Mouse (Mus musculus): Measurements from ENCODE around the gene Zfp691. TPM values are rescaled to one million over a fixed set of nuclear protein-coding genes. Genes with fewer than 3 reads are reported as not detected.
A peak's percentile ranks its signal among the peaks of the same experiment; 100 is the strongest.

Zfp691 gene
- polyA plus RNA-seq, 1 experiment from 2014 or later: 3.7 TPM

GRCm38 (mm10) chr4:119195582-119196320 lies 21.8 kb upstream of the Zfp691 start:
- Histone ChIP-seq H3K27me3 (ENCODE audit: control insufficient read depth, insufficient read depth, low read length) (no peaks in the 10 kb centered on the region), H3K4me3 (ENCODE audit: low read depth, low read length) (peak overlapping the region; percentile 82), H3K27ac (replicated peaks) (peak overlapping the region; percentile 78), H3K9me3 (ENCODE audit: control insufficient read depth, low read length) (no peaks in the 10 kb centered on the region), H3K9ac (ENCODE audit: low read length) (peak overlapping the region; percentile 85), H3K36me3 (ENCODE audit: control insufficient read depth, insufficient read depth, low read length) (no peaks in the 10 kb centered on the region), H3K4me1 (replicated peaks; ENCODE audit: control insufficient read depth, insufficient read depth) (peaks cover 2% of the 10 kb centered on the region; the same call in 1 of the 2 replicates), H3K4me2 (replicated peaks; ENCODE audit: low read depth) (peak overlapping the region; percentile 73)
- ATAC-seq (ENCODE audit: low FRiP score, low TSS enrichment) (0 out of 2 replicates have a peak, but pooled peaks have one; percentile 5), DNase-seq (ENCODE audit: low spot score) (no peak)
- TF ChIP-seq CTCF (IDR thresholded peaks at IDR 0.05; ENCODE audit: low read depth): no peak
- TF ChIP-seq EP300 (optimal IDR thresholded peaks at IDR 0.05): no peak
- WGBS: 7% methylated on average over 18 of the region's 18 CpGs

- no peaks in the 10 kb centered on the region for H3K9me3 ChIP-seq (ENCODE audit: control insufficient read depth, low read length)
- ATAC-seq (ENCODE audit: low FRiP score, low TSS enrichment): peak; percentile 98
- H3K27me3 ChIP-seq (ENCODE audit: control insufficient read depth, insufficient read depth, low read length): no peaks in the 10 kb centered on the region
- H3K27ac ChIP-seq (replicated peaks): peak within 1 kb of the TSS; percentile 78
- H3K4me2 ChIP-seq (replicated peaks; ENCODE audit: low read depth): peak within 1 kb of the TSS; percentile 73
- peak within 1 kb of the TSS; percentile 85 for H3K9ac ChIP-seq (ENCODE audit: low read length)
- DNase-seq (ENCODE audit: low spot score): peak; percentile 98
- TF ChIP-seq EP300 (optimal IDR thresholded peaks at IDR 0.05): no peak
- TF ChIP-seq CTCF (IDR thresholded peaks at IDR 0.05; ENCODE audit: low read depth): no peak
- H3K4me3 ChIP-seq (ENCODE audit: low read depth, low read length): peak within 1 kb of the TSS; percentile 82
- H3K36me3 ChIP-seq (ENCODE audit: control insufficient read depth, insufficient read depth, low read length): no peaks in the 10 kb centered on the region
- H3K4me1 ChIP-seq (replicated peaks; ENCODE audit: control insufficient read depth, insufficient read depth): peaks cover 2% of the 10 kb centered on the region; the same call in 1 of the 2 replicates
- 1% methylated on average over 34 of the region's 47 CpGs for WGBS
These were observed 21.1 kb upstream of the Zfp691 start, which contains the start of gene Svbp for GRCm38 (mm10) chr4:119194909-119195581. TSS of gene Svbp (plus strand) at chr4:119195306.

- TF ChIP-seq EP300 (optimal IDR thresholded peaks at IDR 0.05): no peak
- TF ChIP-seq CTCF (IDR thresholded peaks at IDR 0.05; ENCODE audit: low read depth): no peak
- DNase-seq (ENCODE audit: low spot score): no peak
- Histone ChIP-seq H3K27ac (replicated peaks) (no peak overlapping the region), H3K9me3 (ENCODE audit: control insufficient read depth, low read length) (no peaks in the 10 kb centered on the region), H3K4me2 (replicated peaks; ENCODE audit: low read depth) (no peak overlapping the region), H3K4me3 (ENCODE audit: low read depth, low read length) (no peak overlapping the region), H3K4me1 (replicated peaks; ENCODE audit: control insufficient read depth, insufficient read depth) (peaks cover 2% of the 10 kb centered on the region; the same call in 1 of the 2 replicates), H3K9ac (ENCODE audit: low read length) (no peak overlapping the region), H3K36me3 (ENCODE audit: control insufficient read depth, insufficient read depth, low read length) (no peaks in the 10 kb centered on the region), H3K27me3 (ENCODE audit: control insufficient read depth, insufficient read depth, low read length) (no peaks in the 10 kb centered on the region)
- WGBS: 88% methylated on average over 4 of the region's 4 CpGs
- ATAC-seq (ENCODE audit: low FRiP score, low TSS enrichment): no peak
These were observed 18.8 kb upstream of the Zfp691 start for GRCm38 (mm10) chr4:119192757-119193156.

GRCm38 (mm10) chr4:119191273-119191672 lies 17.3 kb upstream of the Zfp691 start:
- H3K4me2 ChIP-seq (replicated peaks; ENCODE audit: low read depth): no peak overlapping the region
- no peaks in the 10 kb centered on the region for H3K27me3 ChIP-seq (ENCODE audit: control insufficient read depth, insufficient read depth, low read length)
- DNase-seq (ENCODE audit: low spot score) (no peak), ATAC-seq (ENCODE audit: low FRiP score, low TSS enrichment) (no peak)
- H3K4me3 ChIP-seq (ENCODE audit: low read depth, low read length): no peak overlapping the region
- no peaks in the 10 kb centered on the region for H3K9me3 ChIP-seq (ENCODE audit: control insufficient read depth, low read length)
- peaks cover 2% of the 10 kb centered on the region; the same call in 1 of the 2 replicates for H3K4me1 ChIP-seq (replicated peaks; ENCODE audit: control insufficient read depth, insufficient read depth)
- no peak overlapping the region for H3K27ac ChIP-seq (replicated peaks)
- WGBS: 49% methylated on average over 3 of the region's 3 CpGs
- no peak overlapping the region for H3K9ac ChIP-seq (ENCODE audit: low read length)
- H3K36me3 ChIP-seq (ENCODE audit: control insufficient read depth, insufficient read depth, low read length): no peaks in the 10 kb centered on the region
- TF ChIP-seq CTCF (IDR thresholded peaks at IDR 0.05; ENCODE audit: low read depth) (no peak), EP300 (optimal IDR thresholded peaks at IDR 0.05) (no peak)

- H3K27ac ChIP-seq (replicated peaks): no peak overlapping the region
- no peak overlapping the region for H3K9ac ChIP-seq (ENCODE audit: low read length)
- no peaks in the 10 kb centered on the region for H3K9me3 ChIP-seq (ENCODE audit: control insufficient read depth, low read length)
- ATAC-seq (ENCODE audit: low FRiP score, low TSS enrichment): no peak
- TF ChIP-seq EP300 (optimal IDR thresholded peaks at IDR 0.05) (no peak), CTCF (IDR thresholded peaks at IDR 0.05; ENCODE audit: low read depth) (no peak)
- no peaks in the 10 kb centered on the region for H3K36me3 ChIP-seq (ENCODE audit: control insufficient read depth, insufficient read depth, low read length)
- H3K27me3 ChIP-seq (ENCODE audit: control insufficient read depth, insufficient read depth, low read length): no peaks in the 10 kb centered on the region
- no peaks in the 10 kb centered on the region for H3K4me1 ChIP-seq (replicated peaks; ENCODE audit: control insufficient read depth, insufficient read depth)
- WGBS: 69% methylated on average over 8 of the region's 8 CpGs
- no peak overlapping the region for H3K4me2 ChIP-seq (replicated peaks; ENCODE audit: low read depth)
- no peak for DNase-seq (ENCODE audit: low spot score)
- no peak overlapping the region for H3K4me3 ChIP-seq (ENCODE audit: low read depth, low read length)
These were observed 16.6 kb upstream of the Zfp691 start for GRCm38 (mm10) chr4:119190618-119191017.

- no peaks in the 10 kb centered on the region for H3K36me3 ChIP-seq (ENCODE audit: control insufficient read depth, insufficient read depth, low read length)
- H3K4me1 ChIP-seq (replicated peaks; ENCODE audit: control insufficient read depth, insufficient read depth): no peaks in the 10 kb centered on the region
- H3K27me3 ChIP-seq (ENCODE audit: control insufficient read depth, insufficient read depth, low read length): no peaks in the 10 kb centered on the region
- ATAC-seq (ENCODE audit: low FRiP score, low TSS enrichment): no peak
- 54% methylated on average over 6 of the region's 6 CpGs for WGBS
- no peak within 1 kb of the TSS for H3K4me2 ChIP-seq (replicated peaks; ENCODE audit: low read depth)
- no peak within 1 kb of the TSS for H3K27ac ChIP-seq (replicated peaks)
- DNase-seq (ENCODE audit: low spot score): no peak
- H3K9me3 ChIP-seq (ENCODE audit: control insufficient read depth, low read length): no peaks in the 10 kb centered on the region
- H3K9ac ChIP-seq (ENCODE audit: low read length): no peak within 1 kb of the TSS
- H3K4me3 ChIP-seq (ENCODE audit: low read depth, low read length): no peak within 1 kb of the TSS
- TF ChIP-seq CTCF (IDR thresholded peaks at IDR 0.05; ENCODE audit: low read depth) (no peak), EP300 (optimal IDR thresholded peaks at IDR 0.05) (no peak)
These were observed 15.9 kb upstream of the Zfp691 start, which contains the start of gene Ermap for GRCm38 (mm10) chr4:119189864-119190263. TSS of gene Ermap (minus strand) at chr4:119190011.

Data from stomach, postnatal 0 days (tissue).